Mouse (Mus musculus) erythroblast, adult 5-6 weeks (primary cell): ENCODE results near the gene Drd1. TPM values are rescaled to one million over a fixed set of nuclear protein-coding genes. Genes with fewer than 3 reads are reported as not detected.

Experiments used
- ATAC-seq: replicated peaks from 2 replicates; pipeline ENCODE4 v1.8.0; 2016; ENCODE audit warnings: moderate number of reproducible peaks, mild to moderate bottlenecking, moderate TSS enrichment, inconsistent platforms; ENCODE audit not compliant: poor library complexity, low FRiP score, severe bottlenecking
- total RNA-seq, 2 experiments: library from RNA; stranded (forward) in 1 of 2; stranded (reverse) in 1 of 2; fragments of 150-400 nt in 1 of 2; fragments of 200-764, 138-1000 nt in 1 of 2; gene quantifications; 2 replicates each; pipeline versions ENCODE4 v1.2.3 to v1.2.4; 2015 to 2017; ENCODE audit warnings: low replicate concordance in 2 of 2

Drd1 gene
- total RNA-seq (2015; ENCODE audit: low replicate concordance) (not detected in 2 replicates), total RNA-seq (2017; ENCODE audit: low replicate concordance) (not detected in 2 replicates)

- no peak for ATAC-seq
These were observed at the start of gene Drd1 for GRCm38 (mm10) chr13:54055448-54055861. Gene Drd1 (minus strand): TSS chr13:54055705.

GRCm38 (mm10) chr13:54103866-54104265, 48.4 kb upstream of the Drd1 start:
- ATAC-seq, result no peak

GRCm38 (mm10) chr13:54103271-54103670, 47.8 kb upstream of the Drd1 start:
- no peak for ATAC-seq

- no peak for ATAC-seq
These were observed 46.6 kb upstream of the Drd1 start for GRCm38 (mm10) chr13:54102061-54102460.

GRCm38 (mm10) chr13:54101031-54101820, 45.7 kb upstream of the Drd1 start:
- ATAC-seq, result no peak

GRCm38 (mm10) chr13:54097797-54098196, 42.3 kb upstream of the Drd1 start:
- ATAC-seq, result no peak

GRCm38 (mm10) chr13:54097227-54097626, 41.7 kb upstream of the Drd1 start:
- ATAC-seq, result no peak

- ATAC-seq, result no peak
These were observed 40.2 kb upstream of the Drd1 start for GRCm38 (mm10) chr13:54095721-54096120.

GRCm38 (mm10) chr13:54094963-54095362, 39.5 kb upstream of the Drd1 start:
- ATAC-seq, result no peak

GRCm38 (mm10) chr13:54094349-54094748, 38.8 kb upstream of the Drd1 start:
- ATAC-seq, result no peak

- no peak for ATAC-seq
These were observed 36.2 kb upstream of the Drd1 start for GRCm38 (mm10) chr13:54091719-54092118.

GRCm38 (mm10) chr13:54085266-54085665, 29.8 kb upstream of the Drd1 start:
- no peak for ATAC-seq

- no peak for ATAC-seq
These were observed 29.3 kb upstream of the Drd1 start for GRCm38 (mm10) chr13:54084826-54085225.

- no peak for ATAC-seq
These were observed 28.7 kb upstream of the Drd1 start for GRCm38 (mm10) chr13:54084178-54084577.

GRCm38 (mm10) chr13:54082946-54083345, 27.4 kb upstream of the Drd1 start:
- ATAC-seq, result no peak

GRCm38 (mm10) chr13:54080785-54081184, 25.3 kb upstream of the Drd1 start:
- ATAC-seq, result no peak

GRCm38 (mm10) chr13:54079782-54080759, 24.6 kb upstream of the Drd1 start:
- ATAC-seq, result no peak

- ATAC-seq, result no peak
These were observed 22.1 kb upstream of the Drd1 start for GRCm38 (mm10) chr13:54077470-54078174.

- ATAC-seq, result no peak
These were observed 21.4 kb upstream of the Drd1 start for GRCm38 (mm10) chr13:54076762-54077460.
